Mouse (Mus musculus) myocyte (in vitro differentiated cells): ENCODE measurements around the gene Mtcl1.

Source experiments
- CEBPB ChIP-seq: IDR thresholded peaks from 2 replicates; pipeline ENCODE4 v1.6.1; 2011; ENCODE audit warnings: mild to moderate bottlenecking, moderate library complexity; ENCODE audit not compliant: poor library complexity, insufficient read depth, severe bottlenecking
- POLR2A ChIP-seq: IDR thresholded peaks from one replicate; pipeline ENCODE4 v1.6.1; 2011; ENCODE audit warnings: low read depth, mild to moderate bottlenecking, control low read depth, moderate library complexity; ENCODE audit not compliant: insufficient read length
- POLR2AphosphoS2 ChIP-seq: IDR thresholded peaks from one replicate; pipeline ENCODE4 v1.6.1; 2011; ENCODE audit warnings: low read depth, control low read depth; ENCODE audit not compliant: insufficient read length
- TCF12 ChIP-seq: IDR thresholded peaks from one replicate; pipeline ENCODE4 v1.6.1; 2011; ENCODE audit warnings: mild to moderate bottlenecking, control low read depth; ENCODE audit not compliant: poor library complexity, insufficient read depth, severe bottlenecking

- TF ChIP-seq POLR2A = no peak
- TF ChIP-seq POLR2AphosphoS2 = no peak
- no peak for TF ChIP-seq TCF12
- no peak for TF ChIP-seq CEBPB
Observed at GRCm38 (mm10) chr17:66325440-66326203, 123.9 kb downstream of the Mtcl1 start.
